Mouse (Mus musculus) retina, postnatal 1 day (tissue): Measurements from ENCODE around the gene Rfesd.
A peak's percentile ranks its signal among the peaks of the same experiment; 100 is the strongest.

Experiments used
- DNase-seq: peaks from one replicate; pipeline ENCODE4 v3.0.0-alpha.2; 2012

Rfesd gene

GRCm38 (mm10) chr13:76017974-76018843, at the start of gene Rfesd:
Gene Rfesd (minus strand): TSS chr13:76018719.
- peak; percentile 99 for DNase-seq

GRCm38 (mm10) chr13:76064363-76064945, 45.9 kb upstream of the Rfesd start:
- DNase-seq = no peak

GRCm38 (mm10) chr13:76063548-76063947, 45.0 kb upstream of the Rfesd start:
- no peak for DNase-seq

- DNase-seq = no peak
Observed at GRCm38 (mm10) chr13:76062569-76062968, 44.0 kb upstream of the Rfesd start.

GRCm38 (mm10) chr13:76062126-76062525, 43.6 kb upstream of the Rfesd start:
- no peak for DNase-seq

- DNase-seq = no peak
Observed at GRCm38 (mm10) chr13:76059591-76059990, 41.1 kb upstream of the Rfesd start.

GRCm38 (mm10) chr13:76057267-76058069, 38.9 kb upstream of the Rfesd start:
- DNase-seq = no peak

- DNase-seq = no peak
Observed at GRCm38 (mm10) chr13:76056896-76057266, 38.4 kb upstream of the Rfesd start, which contains the start of gene Gpr150. Gene Gpr150 (minus strand): TSS chr13:76056996.

GRCm38 (mm10) chr13:76056261-76056724, 37.8 kb upstream of the Rfesd start:
- peak; percentile 84 for DNase-seq

- DNase-seq = peak; percentile 65
Observed at GRCm38 (mm10) chr13:76055391-76056232, 37.1 kb upstream of the Rfesd start.

GRCm38 (mm10) chr13:76044971-76045370, 26.5 kb upstream of the Rfesd start:
- DNase-seq = no peak

- no peak for DNase-seq
Observed at GRCm38 (mm10) chr13:76042455-76042854, 23.9 kb upstream of the Rfesd start.

- no peak for DNase-seq
Observed at GRCm38 (mm10) chr13:76024588-76024987, 6.1 kb upstream of the Rfesd start.

- peak; percentile 8 for DNase-seq
Observed at GRCm38 (mm10) chr13:76021782-76022181, 3.3 kb upstream of the Rfesd start.

- DNase-seq = no peak
Observed at GRCm38 (mm10) chr13:76018844-76019400, 403 bp upstream of the Rfesd start.

- peak; percentile 1 for DNase-seq
Observed at GRCm38 (mm10) chr13:76017465-76017864, 1.1 kb downstream of the Rfesd start.

- no peak for DNase-seq
Observed at GRCm38 (mm10) chr13:76014511-76014910, 4.0 kb downstream of the Rfesd start.

- no peak for DNase-seq
Observed at GRCm38 (mm10) chr13:76003272-76003671, 15.2 kb downstream of the Rfesd start.

- peak; percentile 82 for DNase-seq
Observed at GRCm38 (mm10) chr13:75992169-75993028, 26.1 kb downstream of the Rfesd start.

GRCm38 (mm10) chr13:75988096-75988495, 30.4 kb downstream of the Rfesd start:
- DNase-seq = peak; percentile 81

- no peak for DNase-seq
Observed at GRCm38 (mm10) chr13:75981901-75982300, 36.6 kb downstream of the Rfesd start.
